Mouse (Mus musculus): ENCODE data around the gene Med24. TPM values are rescaled to one million over a fixed set of nuclear protein-coding genes. Genes with fewer than 3 reads are reported as not detected.
A peak's percentile ranks its signal among the peaks of the same experiment; 100 is the strongest.
"Not testable (repeated sequence)": the region's sequence is repeated elsewhere in the genome, so short reads cannot be mapped to it uniquely, and the experiment has no call there.

The Med24 gene
- polyA plus RNA-seq, 1 experiment from 2014 or later, result 53.0 TPM

GRCm38 (mm10) chr11:98740026-98740392 lies 10.8 kb upstream of the Med24 start:
- Histone ChIP-seq H3K27me3 (ENCODE audit: insufficient read depth, low read length) (no peaks in the 10 kb centered on the region), H3K27ac (ENCODE audit: low read depth) (peak overlapping the region; percentile 95), H3K4me2 (peak overlapping the region; percentile 76), H3K4me3 (ENCODE audit: low read depth, low read length) (peak overlapping the region; percentile 75), H3K4me1 (ENCODE audit: insufficient read depth) (peaks cover 28% of the 10 kb centered on the region), H3K9me3 (ENCODE audit: low read depth, low read length) (no peaks in the 10 kb centered on the region), H3K36me3 (ENCODE audit: insufficient read depth) (no peaks in the 10 kb centered on the region), H3K9ac (peak overlapping the region; percentile 81)
- 6% methylated on average over 8 of the region's 8 CpGs for WGBS
- peak; percentile 22; the same call in 1 of the 2 replicates for ATAC-seq (ENCODE audit: insufficient read depth)
- DNase-seq, result peak; percentile 70
- TF ChIP-seq CTCF (IDR thresholded peaks at IDR 0.05; ENCODE audit: low read depth), result no peak

GRCm38 (mm10) chr11:98738925-98739324 lies 9.7 kb upstream of the Med24 start:
- Histone ChIP-seq H3K27me3 (ENCODE audit: insufficient read depth, low read length) (no peaks in the 10 kb centered on the region), H3K4me3 (ENCODE audit: low read depth, low read length) (no peak overlapping the region), H3K4me2 (no peak overlapping the region), H3K36me3 (ENCODE audit: insufficient read depth) (no peaks in the 10 kb centered on the region), H3K9me3 (ENCODE audit: low read depth, low read length) (peaks cover 3% of the 10 kb centered on the region; the same call in 1 of the 2 replicates), H3K27ac (ENCODE audit: low read depth) (no peak overlapping the region), H3K4me1 (ENCODE audit: insufficient read depth) (peaks cover 17% of the 10 kb centered on the region), H3K9ac (no peak overlapping the region)
- ATAC-seq (ENCODE audit: insufficient read depth) (no peak), DNase-seq (no peak)
- WGBS, result 55% methylated on average over 9 of the region's 9 CpGs
- no peak for TF ChIP-seq CTCF (IDR thresholded peaks at IDR 0.05; ENCODE audit: low read depth)

GRCm38 (mm10) chr11:98738428-98738911 lies 9.2 kb upstream of the Med24 start:
- no peak for TF ChIP-seq CTCF (IDR thresholded peaks at IDR 0.05; ENCODE audit: low read depth)
- Histone ChIP-seq H3K36me3 (ENCODE audit: insufficient read depth) (no peaks in the 10 kb centered on the region), H3K4me1 (ENCODE audit: insufficient read depth) (peaks cover 13% of the 10 kb centered on the region), H3K4me3 (ENCODE audit: low read depth, low read length) (no peak overlapping the region), H3K9me3 (ENCODE audit: low read depth, low read length) (peaks cover 3% of the 10 kb centered on the region; the same call in 1 of the 2 replicates), H3K4me2 (no peak overlapping the region), H3K9ac (no peak overlapping the region), H3K27me3 (ENCODE audit: insufficient read depth, low read length) (no peaks in the 10 kb centered on the region), H3K27ac (ENCODE audit: low read depth) (no peak overlapping the region)
- no peak for DNase-seq
- no peak for ATAC-seq (ENCODE audit: insufficient read depth)
- WGBS, result 34% methylated on average over 4 of the region's 4 CpGs

- H3K4me2 ChIP-seq, result not testable (repeated sequence)
Observed at GRCm38 (mm10) chr11:98737220-98737619, 8.0 kb upstream of the Med24 start.

GRCm38 (mm10) chr11:98736176-98736575 lies 6.9 kb upstream of the Med24 start:
- Histone ChIP-seq H3K9me3 (ENCODE audit: low read depth, low read length) (peaks cover 3% of the 10 kb centered on the region; the same call in 1 of the 2 replicates), H3K9ac (no peak overlapping the region), H3K27ac (ENCODE audit: low read depth) (no peak overlapping the region), H3K27me3 (ENCODE audit: insufficient read depth, low read length) (no peaks in the 10 kb centered on the region), H3K4me3 (ENCODE audit: low read depth, low read length) (no peak overlapping the region), H3K4me1 (ENCODE audit: insufficient read depth) (peaks cover 7% of the 10 kb centered on the region; the same call in 1 of the 2 replicates), H3K4me2 (no peak overlapping the region), H3K36me3 (ENCODE audit: insufficient read depth) (no peaks in the 10 kb centered on the region)
- no peak for DNase-seq
- 87% methylated on average over 1 of the region's 1 CpGs for WGBS
- ATAC-seq (ENCODE audit: insufficient read depth), result no peak
- TF ChIP-seq CTCF (IDR thresholded peaks at IDR 0.05; ENCODE audit: low read depth), result no peak

More at GRCm38 (mm10) chr11:98737220-98737619, 8.0 kb upstream of the Med24 start:
- not testable (repeated sequence) for H3K4me1 ChIP-seq (ENCODE audit: insufficient read depth); H3K4me3 ChIP-seq (ENCODE audit: low read depth, low read length); H3K9ac ChIP-seq; H3K36me3 ChIP-seq (ENCODE audit: insufficient read depth); H3K27me3 ChIP-seq (ENCODE audit: insufficient read depth, low read length); ATAC-seq (ENCODE audit: insufficient read depth); H3K27ac ChIP-seq (ENCODE audit: low read depth); H3K9me3 ChIP-seq (ENCODE audit: low read depth, low read length); DNase-seq
- 75% methylated on average over 2 of the region's 2 CpGs for WGBS

- WGBS, result 82% methylated on average over 4 of the region's 4 CpGs
- H3K27me3 ChIP-seq (ENCODE audit: insufficient read depth, low read length), result no peaks in the 10 kb centered on the region
- H3K9me3 ChIP-seq (ENCODE audit: low read depth, low read length), result peaks cover 3% of the 10 kb centered on the region; the same call in 1 of the 2 replicates
- no peak overlapping the region for H3K9ac ChIP-seq
- H3K27ac ChIP-seq (ENCODE audit: low read depth), result no peak overlapping the region
- H3K4me1 ChIP-seq (ENCODE audit: insufficient read depth), result peaks cover 9% of the 10 kb centered on the region; the same call in 1 of the 2 replicates
- TF ChIP-seq CTCF (IDR thresholded peaks at IDR 0.05; ENCODE audit: low read depth), result no peak
- H3K4me3 ChIP-seq (ENCODE audit: low read depth, low read length), result no peak overlapping the region
- ATAC-seq (ENCODE audit: insufficient read depth) (no peak), DNase-seq (no peak)
- H3K36me3 ChIP-seq (ENCODE audit: insufficient read depth), result no peaks in the 10 kb centered on the region
- no peak overlapping the region for H3K4me2 ChIP-seq
Observed at GRCm38 (mm10) chr11:98735111-98735510, 5.9 kb upstream of the Med24 start.

- no peak overlapping the region for H3K9ac ChIP-seq
- 69% methylated on average over 3 of the region's 3 CpGs for WGBS
- TF ChIP-seq CTCF (IDR thresholded peaks at IDR 0.05; ENCODE audit: low read depth), result peak; percentile 34
Observed at GRCm38 (mm10) chr11:98734020-98734419, 4.8 kb upstream of the Med24 start.

More at GRCm38 (mm10) chr11:98734020-98734419, 4.8 kb upstream of the Med24 start:
- Histone ChIP-seq H3K4me3 (ENCODE audit: low read depth, low read length) (no peak overlapping the region), H3K36me3 (ENCODE audit: insufficient read depth) (no peaks in the 10 kb centered on the region), H3K4me2 (no peak overlapping the region), H3K4me1 (ENCODE audit: insufficient read depth) (peaks cover 4% of the 10 kb centered on the region; the same call in 1 of the 2 replicates), H3K27ac (ENCODE audit: low read depth) (no peak overlapping the region), H3K27me3 (ENCODE audit: insufficient read depth, low read length) (no peaks in the 10 kb centered on the region), H3K9me3 (ENCODE audit: low read depth, low read length) (peaks cover 3% of the 10 kb centered on the region; the same call in 1 of the 2 replicates)
- no peak for ATAC-seq (ENCODE audit: insufficient read depth)
- no peak for DNase-seq
